Mouse (Mus musculus) cerebellum, postnatal 36 days (tissue): ENCODE data around the gene Nufip2.

ENCODE experiments used
- DNase-seq, 2 experiments: peaks; one replicate each; pipeline ENCODE4 v3.0.0; 2021 to 2022; ENCODE audit warnings: mixed read lengths in 2 of 2

Nufip2 gene

DNA sequence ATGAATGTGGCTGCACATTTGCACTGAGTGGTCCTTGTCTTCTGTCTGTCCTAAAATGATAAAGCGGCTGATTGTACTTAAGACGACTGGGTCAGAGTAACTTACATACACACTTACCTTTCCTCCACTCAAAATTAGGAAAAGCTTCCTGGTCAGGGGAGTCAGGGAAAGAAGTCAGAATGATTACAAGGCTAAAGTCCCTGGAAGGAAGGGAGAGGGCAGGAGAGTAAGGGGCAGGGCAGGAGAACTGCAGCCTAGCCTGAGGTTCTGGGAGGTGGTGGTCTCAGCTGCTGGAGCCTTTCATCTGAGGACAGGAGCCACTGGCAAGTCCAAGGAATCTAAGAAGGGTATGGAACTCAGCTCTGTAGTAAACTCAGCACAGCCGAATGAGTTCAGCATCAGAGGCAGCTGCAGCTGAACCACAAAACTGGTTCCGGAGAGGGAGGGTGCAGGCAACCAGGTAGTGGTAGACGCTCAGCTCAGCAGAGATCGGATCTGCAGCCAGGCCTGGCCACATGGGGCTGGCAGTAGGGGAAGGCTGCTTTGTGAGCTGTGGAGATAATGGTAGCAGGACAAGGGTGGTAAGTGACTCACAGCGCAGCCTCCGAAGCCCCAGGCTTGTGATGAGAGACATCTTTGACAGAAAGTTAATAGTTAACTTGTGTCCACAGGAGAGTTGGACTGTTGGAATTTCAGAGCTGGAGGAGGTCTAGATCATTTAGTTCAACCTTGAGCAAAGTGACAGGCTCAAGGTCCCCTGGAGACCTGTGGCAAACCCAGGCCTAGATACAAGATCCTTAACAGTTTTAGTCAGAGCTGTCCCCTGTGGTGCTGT lies 86.1 kb downstream of the Nufip2 start:
- no peak for DNase-seq

GRCm38 (mm10) chr11:77775701-77776400 lies 89.9 kb downstream of the Nufip2 start:
- no peak for DNase-seq

GRCm38 (mm10) chr11:77777436-77777835 lies 91.5 kb downstream of the Nufip2 start:
- DNase-seq: no peak

DNA sequence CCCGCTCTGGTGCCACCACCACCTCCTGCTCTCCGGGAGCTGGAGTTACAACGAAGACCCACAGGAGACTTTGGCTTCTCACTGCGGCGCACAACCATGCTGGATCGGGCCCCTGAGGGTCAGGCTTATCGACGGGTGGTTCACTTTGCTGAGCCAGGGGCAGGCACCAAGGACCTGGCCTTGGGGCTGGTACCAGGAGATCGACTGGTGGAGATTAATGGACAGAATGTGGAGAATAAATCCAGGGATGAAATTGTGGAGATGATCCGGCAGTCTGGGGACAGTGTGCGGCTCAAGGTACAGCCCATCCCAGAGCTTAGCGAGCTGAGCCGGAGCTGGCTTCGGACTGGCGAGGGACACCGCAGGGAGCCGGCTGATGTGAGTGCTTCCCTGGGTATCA lies 92.0 kb downstream of the Nufip2 start:
- DNase-seq: no peak

GRCm38 (mm10) chr11:77779240-77779639 lies 93.3 kb downstream of the Nufip2 start:
- no peak for DNase-seq

- peak; percentile 54 to 63 for DNase-seq
Measured at GRCm38 (mm10) chr11:77781088-77781487, 95.1 kb downstream of the Nufip2 start.

DNA sequence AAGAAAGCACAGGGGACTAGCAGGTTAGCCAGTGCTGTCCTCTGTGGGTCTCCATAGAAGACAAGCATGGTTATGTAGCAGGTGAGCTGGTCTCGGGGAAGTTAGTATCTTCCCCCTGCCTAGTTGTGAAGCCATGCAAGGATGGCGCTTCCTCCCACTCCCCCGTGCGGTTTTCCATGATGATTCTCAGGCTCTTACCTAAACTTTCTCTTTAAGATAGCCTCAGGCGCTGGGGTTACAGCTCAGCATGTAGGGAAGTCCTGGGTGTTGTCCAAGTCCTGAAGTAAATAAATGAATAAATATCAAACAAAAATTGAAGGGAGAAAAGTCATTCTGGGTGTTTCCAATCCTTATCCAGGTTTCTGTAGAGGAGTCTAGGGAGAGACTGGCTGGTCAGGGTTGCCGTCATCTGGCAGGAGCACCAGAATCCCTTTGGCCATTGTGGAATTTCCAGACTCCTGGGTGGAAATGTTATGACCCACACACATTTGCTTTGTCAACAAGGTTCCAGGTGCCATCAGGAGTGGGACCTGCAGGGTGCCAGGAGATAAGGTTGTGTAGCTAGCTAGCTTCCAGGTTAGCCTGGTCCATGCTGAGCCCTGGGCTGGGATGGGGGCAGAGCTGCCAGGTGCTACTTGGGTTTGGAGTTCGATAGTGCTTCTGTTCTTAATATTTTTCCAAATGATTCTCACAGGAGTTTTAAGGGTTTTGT lies 96.3 kb downstream of the Nufip2 start:
- no peak for DNase-seq

- DNase-seq: no peak
Measured at GRCm38 (mm10) chr11:77783211-77783746, 97.3 kb downstream of the Nufip2 start.

DNA sequence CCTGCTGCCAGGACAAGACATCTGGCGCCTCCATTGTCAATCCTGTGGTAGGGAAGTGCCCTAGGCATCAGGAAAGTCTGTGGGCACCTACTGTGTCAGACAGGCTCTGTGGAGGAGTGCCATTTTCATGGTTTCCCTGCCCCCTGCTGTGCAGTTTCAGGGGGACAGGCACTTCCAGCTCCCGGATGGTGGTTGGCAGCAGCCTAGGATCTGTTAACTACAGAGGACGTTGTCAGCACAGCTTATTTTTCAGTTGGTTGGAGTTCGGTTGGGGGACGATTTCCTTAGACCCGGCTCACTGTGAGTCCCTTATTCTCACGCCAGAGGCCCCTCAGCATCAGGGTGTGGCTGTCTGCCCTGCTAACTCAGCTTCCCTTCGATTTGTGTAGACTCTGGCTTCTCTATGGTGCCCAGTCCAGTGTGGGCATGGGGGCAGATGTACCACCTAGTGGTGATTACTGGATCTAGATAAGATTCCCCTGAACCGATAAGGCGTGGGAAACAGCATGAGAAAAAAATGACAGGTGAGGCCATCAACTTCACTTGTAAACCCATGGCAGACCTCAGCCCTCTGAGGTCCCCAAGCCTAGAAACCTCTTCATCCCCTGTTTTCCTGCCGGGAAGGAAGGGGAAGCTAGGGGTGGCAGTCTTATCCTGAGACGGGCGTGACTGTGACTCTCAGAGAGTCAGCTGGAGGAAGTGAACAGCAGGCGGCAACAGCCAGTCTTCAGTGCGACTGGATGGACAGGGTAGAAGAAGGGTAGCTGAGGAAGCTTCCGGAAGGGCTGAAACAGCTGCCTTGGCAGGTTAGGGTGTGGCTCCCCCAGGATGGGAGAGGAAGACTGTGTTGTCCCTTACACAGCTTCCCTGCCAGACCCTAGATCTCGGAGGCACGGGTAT lies 98.0 kb downstream of the Nufip2 start:
- DNase-seq: no peak

- DNase-seq: no peak
Measured at GRCm38 (mm10) chr11:77784894-77785293, 98.9 kb downstream of the Nufip2 start.

DNA sequence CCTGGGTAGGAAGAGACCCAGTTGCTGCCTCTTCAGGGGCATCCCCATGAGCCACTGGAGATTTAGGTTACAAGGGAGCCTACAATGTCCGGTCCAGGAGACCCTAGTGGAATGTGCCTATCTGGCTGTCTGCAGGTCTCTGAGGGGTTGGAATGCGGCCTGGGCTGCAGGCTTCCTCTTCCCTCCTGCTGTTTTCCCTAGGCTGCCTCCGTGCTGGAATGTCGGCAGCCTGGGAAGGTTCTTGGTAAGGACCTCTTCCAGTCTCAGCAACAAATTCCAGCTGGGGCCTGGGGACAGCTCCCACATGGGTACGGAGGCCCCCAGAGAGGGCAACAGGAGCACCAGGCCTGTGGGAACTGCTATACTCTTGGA lies 99.4 kb downstream of the Nufip2 start:
- no peak for DNase-seq

DNA sequence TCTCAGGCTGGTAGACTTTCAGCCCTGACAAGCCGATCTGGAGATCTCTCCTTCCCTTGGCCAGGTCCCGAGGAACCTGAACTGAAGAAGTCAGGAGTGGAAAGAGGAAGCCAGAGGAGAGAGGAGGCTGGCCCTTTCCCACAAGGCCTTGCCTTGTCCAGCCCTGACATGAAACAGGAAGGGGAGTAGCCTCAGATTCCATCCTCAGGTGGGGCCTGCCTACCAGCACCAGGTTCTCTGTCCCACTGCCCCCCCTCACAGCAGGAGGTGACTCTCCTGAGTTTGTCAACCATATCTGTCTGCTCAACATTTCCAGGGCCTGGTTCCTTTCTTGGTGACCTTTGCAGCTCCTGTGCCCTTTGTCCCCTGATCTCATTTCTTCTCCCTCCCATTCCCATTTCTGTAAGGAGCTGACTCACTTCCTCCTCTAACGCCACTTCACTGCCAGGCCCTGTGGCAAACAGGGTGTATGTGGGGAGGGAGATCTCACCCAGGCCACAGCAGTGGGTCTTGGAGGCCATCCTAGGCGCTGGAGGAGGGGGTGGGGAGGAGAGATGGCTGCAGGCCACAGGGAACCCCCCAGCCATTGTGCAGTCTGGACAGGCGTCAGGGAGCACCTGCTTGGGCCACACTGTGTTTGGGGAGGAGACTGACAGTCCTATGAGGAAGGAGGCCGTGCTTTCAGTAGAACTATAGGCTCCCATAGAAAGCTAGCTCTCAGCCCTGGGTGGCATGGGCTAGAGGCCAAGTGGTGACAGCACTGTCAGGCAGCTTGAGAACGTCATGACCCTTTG lies 100.0 kb downstream of the Nufip2 start:
- peak; percentile 57 to 62 for DNase-seq

GRCm38 (mm10) chr11:77787707-77788106 lies 101.8 kb downstream of the Nufip2 start, which contains the start of gene Gm10277:
TSS of gene Gm10277 (minus strand) at chr11:77787747.
- no peak for DNase-seq

DNA sequence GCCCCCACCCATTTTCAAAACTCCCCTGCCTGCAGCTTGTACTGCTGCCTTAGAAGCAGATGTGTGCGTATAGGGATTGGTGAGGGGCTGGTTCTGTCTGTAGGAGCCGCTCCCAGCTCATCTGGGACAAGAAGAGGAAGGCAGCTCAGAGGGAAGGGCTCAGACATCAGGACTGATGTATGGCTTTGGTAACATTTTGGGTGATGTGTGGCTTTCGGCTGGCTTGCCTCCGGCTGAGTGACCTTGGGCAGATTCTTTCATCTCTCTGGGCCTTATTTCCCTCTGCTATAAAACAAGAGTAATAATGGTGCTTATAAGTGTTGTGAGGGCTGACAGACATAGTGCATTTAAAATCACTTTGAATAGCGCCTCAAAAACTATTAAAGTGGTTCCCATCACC lies 103.6 kb downstream of the Nufip2 start:
- DNase-seq: no peak

- DNase-seq: no peak
Measured at GRCm38 (mm10) chr11:77790286-77790685, 104.3 kb downstream of the Nufip2 start.

- DNase-seq: no peak
Measured at GRCm38 (mm10) chr11:77791241-77791727, 105.3 kb downstream of the Nufip2 start.
